Mouse (Mus musculus) right cerebral cortex, postnatal 4 days (tissue): ENCODE measurements around the gene 4930404N11Rik.

ENCODE experiments used
- DNase-seq: peaks from one replicate; pipeline ENCODE4 v3.0.0-alpha.2; 2022

4930404N11Rik gene

GRCm38 (mm10) chr10:81365672-81366476 is at the start of gene 4930404N11Rik:
4930404N11Rik (minus strand) TSS chr10:81365816.
- no peak for DNase-seq

GRCm38 (mm10) chr10:81415146-81415545 is 49.5 kb upstream of the 4930404N11Rik start:
- DNase-seq, result no peak

GRCm38 (mm10) chr10:81414682-81415081 is 49.1 kb upstream of the 4930404N11Rik start:
- no peak for DNase-seq

GRCm38 (mm10) chr10:81413310-81414261 is 48.0 kb upstream of the 4930404N11Rik start:
- DNase-seq, result peak; percentile 68

GRCm38 (mm10) chr10:81412586-81413309 is 47.1 kb upstream of the 4930404N11Rik start:
- DNase-seq, result no peak

- peak; percentile 59 for DNase-seq
Observed at GRCm38 (mm10) chr10:81411471-81412400, 46.1 kb upstream of the 4930404N11Rik start.

GRCm38 (mm10) chr10:81410981-81411380 is 45.4 kb upstream of the 4930404N11Rik start:
- DNase-seq, result no peak

GRCm38 (mm10) chr10:81410350-81410749 is 44.7 kb upstream of the 4930404N11Rik start:
- no peak for DNase-seq

- no peak for DNase-seq
Observed at GRCm38 (mm10) chr10:81409330-81409729, 43.7 kb upstream of the 4930404N11Rik start.

GRCm38 (mm10) chr10:81408871-81409291 is 43.3 kb upstream of the 4930404N11Rik start:
- peak; percentile 72 for DNase-seq

- no peak for DNase-seq
Observed at GRCm38 (mm10) chr10:81408424-81408729, 42.8 kb upstream of the 4930404N11Rik start.

GRCm38 (mm10) chr10:81407539-81408423 is 42.2 kb upstream of the 4930404N11Rik start:
- DNase-seq, result no peak

GRCm38 (mm10) chr10:81406504-81407440 is 41.2 kb upstream of the 4930404N11Rik start:
- no peak for DNase-seq

- DNase-seq, result peak; percentile 58
Observed at GRCm38 (mm10) chr10:81405588-81406201, 40.1 kb upstream of the 4930404N11Rik start.

GRCm38 (mm10) chr10:81404720-81405119 is 39.1 kb upstream of the 4930404N11Rik start:
- DNase-seq, result no peak

GRCm38 (mm10) chr10:81404082-81404481 is 38.5 kb upstream of the 4930404N11Rik start:
- no peak for DNase-seq

- no peak for DNase-seq
Observed at GRCm38 (mm10) chr10:81403511-81403910, 37.9 kb upstream of the 4930404N11Rik start.

GRCm38 (mm10) chr10:81402227-81402765 is 36.7 kb upstream of the 4930404N11Rik start:
- no peak for DNase-seq
